Mouse (Mus musculus) liver, embryonic 18 days (tissue): Measurements from ENCODE around the gene Opn4. TPM values are rescaled to one million over a fixed set of nuclear protein-coding genes. Genes with fewer than 3 reads are reported as not detected.

Source experiments
- polyA plus RNA-seq: library from polyadenylated mRNA; depleted of rRNA; stranded (reverse); fragments of >200 nt; gene quantifications from 2 replicates; pipeline ENCODE4 v1.2.3, GENCODE M21; 2012; rRNA removed

Opn4 gene
- polyA plus RNA-seq: not detected in 2 replicates

GRCm38 (mm10) chr14:34599941-34600340 is at the start of gene Opn4:
Gene Opn4, minus strand, starts transcription at chr14:34600142.

GRCm38 (mm10) chr14:34588498-34588897 is 11.4 kb downstream of the Opn4 start, which contains the start of gene Ldb3:
Gene Ldb3, minus strand, starts transcription at chr14:34588682.

Other genes starting within 250 kb of the Opn4 start
- 1.5 and 1.9 TPM in 2 replicates for gene Fam25c, start 244.7 kb downstream of the Opn4 start, polyA plus RNA-seq
- gene Sncg, start 225.4 kb downstream of the Opn4 start, polyA plus RNA-seq: 0.41 and 0.59 TPM in 2 replicates
- gene Mmrn2, start 224.7 kb downstream of the Opn4 start, polyA plus RNA-seq: 2.2 TPM in 2 replicates
- gene Bmpr1a, start 96.8 kb downstream of the Opn4 start, polyA plus RNA-seq: 4.8 and 4.9 TPM in 2 replicates
- not detected in 2 replicates for gene 9230112D13Rik, start 77.3 kb downstream of the Opn4 start, polyA plus RNA-seq
- 0.08 and 0.19 TPM in 2 replicates for gene Ldb3, start 11.5 kb downstream of the Opn4 start, polyA plus RNA-seq
- 17.3 and 17.8 TPM in 2 replicates for gene Wapl, start 73.8 kb upstream of the Opn4 start, polyA plus RNA-seq
- 0.02 and 0.03 TPM in 2 replicates for gene Grid1, start 220.0 kb upstream of the Opn4 start, polyA plus RNA-seq